Mouse (Mus musculus) ovary, postnatal 10 days (tissue): ENCODE results near the gene Olfr576.

Source experiments
- DNase-seq: peaks from one replicate; pipeline ENCODE4 v3.0.0; 2022; ENCODE audit warnings: low spot score

Gene Olfr576

GRCm38 (mm10) chr7:102962360-102962759 lies at the start of gene Olfr576:
Gene Olfr576, plus strand, starts transcription at chr7:102962660.
- no peak for DNase-seq

- DNase-seq = no peak
These were observed 47.2 kb upstream of the Olfr576 start for GRCm38 (mm10) chr7:102915261-102915660.

GRCm38 (mm10) chr7:102916405-102916804 lies 46.1 kb upstream of the Olfr576 start:
- no peak for DNase-seq

DNA sequence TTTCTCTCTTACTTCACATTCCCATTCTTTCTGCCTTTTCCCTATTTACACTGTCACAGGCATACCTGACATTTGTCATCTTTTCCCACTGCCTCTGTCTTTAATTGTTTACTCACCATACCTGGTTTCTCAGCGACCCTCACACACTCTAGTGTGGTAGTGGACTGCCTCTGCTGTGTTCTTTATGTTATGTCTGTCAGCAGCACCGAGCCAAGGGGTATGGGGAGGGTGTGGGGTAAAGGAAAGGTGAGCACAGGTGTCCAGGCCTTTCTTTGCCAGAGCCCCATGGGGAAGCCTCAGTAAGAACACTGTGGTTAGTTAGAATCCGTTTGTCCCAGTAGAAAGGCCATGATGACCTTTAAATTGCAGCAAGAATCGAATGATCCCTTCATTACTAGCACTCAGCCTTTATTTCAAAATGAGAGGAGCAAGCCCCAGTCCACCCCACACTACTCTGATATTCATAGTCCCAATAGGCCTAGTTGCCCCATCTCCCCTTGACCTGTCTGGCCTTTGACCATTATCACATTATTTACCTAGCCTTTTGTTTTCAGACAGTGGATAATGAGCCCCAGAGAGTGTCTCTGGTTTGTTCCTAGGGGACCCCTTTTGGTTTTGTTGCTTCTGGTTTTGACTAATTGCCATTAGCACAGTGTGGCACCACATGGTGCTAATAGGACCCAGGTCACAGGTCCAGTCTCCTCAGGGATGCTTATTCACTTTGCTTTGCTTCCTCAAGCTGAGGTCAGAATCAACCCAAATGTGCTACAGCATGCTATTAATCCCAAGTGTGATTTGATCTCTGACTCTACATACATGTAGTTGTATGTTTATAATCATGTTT lies 45.2 kb upstream of the Olfr576 start, which contains the start of gene Olfr571:
TSS of gene Olfr571 (minus strand) at position 505 of the 844 bp plus-strand sequence.
- DNase-seq = no peak

- DNase-seq = no peak
These were observed 42.8 kb upstream of the Olfr576 start for GRCm38 (mm10) chr7:102919632-102920031.

GRCm38 (mm10) chr7:102924109-102924508 lies 38.4 kb upstream of the Olfr576 start, which contains the start of gene Olfr572:
Gene Olfr572, plus strand, starts transcription at chr7:102924409.
- no peak for DNase-seq

- DNase-seq = no peak
These were observed 35.4 kb upstream of the Olfr576 start for GRCm38 (mm10) chr7:102927105-102927504.

- DNase-seq = no peak
These were observed 20.0 kb upstream of the Olfr576 start, which contains the start of gene Olfr573-ps1 for GRCm38 (mm10) chr7:102942475-102942874. Gene Olfr573-ps1, minus strand, starts transcription at chr7:102942575.

GRCm38 (mm10) chr7:102943417-102943816 lies 19.0 kb upstream of the Olfr576 start:
- no peak for DNase-seq

DNA sequence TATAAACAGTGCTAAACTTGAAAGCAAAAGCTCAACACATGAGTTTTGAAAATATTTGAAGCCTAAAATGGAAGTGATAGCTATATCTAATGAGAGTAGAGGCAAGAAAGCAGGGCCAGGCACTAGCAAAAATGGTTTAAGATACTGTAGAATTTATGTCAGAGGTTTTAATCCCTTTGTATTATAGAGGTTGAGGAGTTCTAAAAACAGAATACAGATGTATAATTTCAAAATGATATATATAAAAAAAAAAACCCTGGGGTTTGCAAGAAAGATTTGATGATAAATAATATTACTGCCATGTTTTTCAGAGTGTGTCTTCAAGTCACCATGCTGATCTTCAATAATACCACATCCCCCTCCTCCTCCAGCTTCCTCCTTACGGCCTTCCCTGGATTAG lies 14.3 kb upstream of the Olfr576 start, which contains the start of gene Olfr574:
TSS of gene Olfr574 (plus strand) at position 301 of the 400 bp plus-strand sequence.
- DNase-seq = no peak

DNA sequence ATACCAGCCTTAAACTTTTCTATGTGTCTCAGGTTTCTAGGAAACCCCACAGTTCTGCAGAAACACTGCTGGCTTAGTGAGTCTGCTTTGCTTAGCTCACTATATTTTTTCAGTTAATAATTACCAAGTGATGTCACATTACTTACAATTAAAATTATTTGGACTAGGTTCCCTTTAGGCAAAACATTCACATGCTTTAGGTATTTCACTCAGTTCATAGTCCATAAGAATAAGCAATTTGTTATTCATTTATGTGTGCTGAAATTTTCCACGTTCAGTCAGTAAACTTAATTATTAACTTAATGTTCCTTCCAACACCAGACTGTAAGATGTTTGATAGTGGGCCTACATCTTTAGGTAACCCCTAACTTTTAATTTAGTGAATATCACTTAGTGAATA lies 11.7 kb upstream of the Olfr576 start:
- DNase-seq = no peak

- DNase-seq = no peak
These were observed 4.3 kb upstream of the Olfr576 start for GRCm38 (mm10) chr7:102958137-102958536.

GRCm38 (mm10) chr7:102958593-102958992 lies 3.9 kb upstream of the Olfr576 start, which contains the start of gene Olfr575:
Gene Olfr575, minus strand, starts transcription at chr7:102958775.
- DNase-seq = no peak

DNA sequence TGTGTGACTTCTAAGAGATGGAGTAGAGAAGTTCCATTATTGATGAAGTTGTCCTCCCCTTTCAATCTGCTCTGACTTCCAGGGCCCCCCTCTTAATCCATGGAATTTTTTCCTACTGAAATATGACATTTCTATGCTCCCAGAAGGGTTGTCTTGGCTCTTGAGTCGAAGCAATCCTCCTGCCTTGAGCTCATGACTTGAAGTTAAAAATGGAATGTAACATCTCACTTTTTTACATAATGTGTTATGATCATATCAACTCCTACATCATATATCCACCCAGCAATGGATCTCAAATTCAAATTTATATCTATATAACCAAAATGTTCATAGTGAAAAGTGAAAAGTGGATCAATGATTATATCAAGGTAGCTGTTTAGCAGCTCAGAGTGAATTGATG lies 11.9 kb downstream of the Olfr576 start:
- DNase-seq = no peak

GRCm38 (mm10) chr7:102975843-102976242 lies 13.4 kb downstream of the Olfr576 start, which contains the start of gene Olfr577:
Gene Olfr577, minus strand, starts transcription at chr7:102975943.
- DNase-seq = no peak

- DNase-seq = no peak
These were observed 26.8 kb downstream of the Olfr576 start, which contains the start of gene Olfr578 for GRCm38 (mm10) chr7:102989224-102989623. Gene Olfr578, minus strand, starts transcription at chr7:102989324.
